Mouse (Mus musculus): Measurements from ENCODE around the gene Ttll5. TPM values are rescaled to one million over a fixed set of nuclear protein-coding genes. Genes with fewer than 3 reads are reported as not detected.
A peak's percentile ranks its signal among the peaks of the same experiment; 100 is the strongest.

Ttll5 gene
- total and polyA plus RNA-seq, 2 experiments from 2014 or later = 10.4 to 15.9 TPM

GRCm38 (mm10) chr12:86027000-86027399, 202.5 kb downstream of the Ttll5 start:
- 74% methylated on average over 5 of the region's 5 CpGs for WGBS
- DNase-seq (ENCODE audit: low spot score) (peak; percentile 65), ATAC-seq (ENCODE audit: low FRiP score) (no peak)
- Histone ChIP-seq H3K36me3 (ENCODE audit: insufficient read depth, low read length) (no peaks in the 10 kb centered on the region), H3K27me3 (ENCODE audit: insufficient read depth, low read length) (no peaks in the 10 kb centered on the region), H3K4me3 (ENCODE audit: low read depth, low read length) (no peak overlapping the region), H3K9ac (replicated peaks; ENCODE audit: low read length, poor library complexity, severe bottlenecking) (no peak overlapping the region), H3K4me2 (ENCODE audit: low read depth, low read length, poor library complexity, severe bottlenecking) (no peak overlapping the region), H3K27ac (ENCODE audit: low read depth, low read length) (no peak overlapping the region), H3K9me3 (ENCODE audit: low read length) (no peaks in the 10 kb centered on the region), H3K4me1 (ENCODE audit: insufficient read depth, low read length) (no peaks in the 10 kb centered on the region)
- TF ChIP-seq CTCF (IDR thresholded peaks at IDR 0.05) = no peak

- no peak overlapping the region for H3K4me2 ChIP-seq (ENCODE audit: low read depth, low read length, poor library complexity, severe bottlenecking)
- no peaks in the 10 kb centered on the region for H3K4me1 ChIP-seq (ENCODE audit: insufficient read depth, low read length)
- ATAC-seq (ENCODE audit: low FRiP score) = no peak
- no peak overlapping the region for H3K9ac ChIP-seq (replicated peaks; ENCODE audit: low read length, poor library complexity, severe bottlenecking)
- DNase-seq (ENCODE audit: low spot score) = no peak
- no peaks in the 10 kb centered on the region for H3K36me3 ChIP-seq (ENCODE audit: insufficient read depth, low read length)
- TF ChIP-seq CTCF (IDR thresholded peaks at IDR 0.05) = no peak
- no peak overlapping the region for H3K27ac ChIP-seq (ENCODE audit: low read depth, low read length)
- 79% methylated on average over 1 of the region's 1 CpGs for whole genome bisulfite sequencing
- H3K27me3 ChIP-seq (ENCODE audit: insufficient read depth, low read length) = no peaks in the 10 kb centered on the region
- H3K4me3 ChIP-seq (ENCODE audit: low read depth, low read length) = no peak overlapping the region
- H3K9me3 ChIP-seq (ENCODE audit: low read length) = no peaks in the 10 kb centered on the region
Measured at GRCm38 (mm10) chr12:86027747-86028146, 203.3 kb downstream of the Ttll5 start.

- Histone ChIP-seq H3K9me3 (ENCODE audit: low read length) (no peaks in the 10 kb centered on the region), H3K9ac (replicated peaks; ENCODE audit: low read length, poor library complexity, severe bottlenecking) (no peak overlapping the region), H3K27ac (ENCODE audit: low read depth, low read length) (no peak overlapping the region), H3K4me2 (ENCODE audit: low read depth, low read length, poor library complexity, severe bottlenecking) (no peak overlapping the region), H3K27me3 (ENCODE audit: insufficient read depth, low read length) (no peaks in the 10 kb centered on the region), H3K36me3 (ENCODE audit: insufficient read depth, low read length) (no peaks in the 10 kb centered on the region), H3K4me1 (ENCODE audit: insufficient read depth, low read length) (no peaks in the 10 kb centered on the region), H3K4me3 (ENCODE audit: low read depth, low read length) (no peak overlapping the region)
- DNase-seq (ENCODE audit: low spot score) = no peak
- WGBS = 76% methylated on average over 5 of the region's 5 CpGs
- no peak for ATAC-seq (ENCODE audit: low FRiP score)
- no peak for TF ChIP-seq CTCF (IDR thresholded peaks at IDR 0.05)
Measured at GRCm38 (mm10) chr12:86030932-86031331, 206.5 kb downstream of the Ttll5 start.

DNA sequence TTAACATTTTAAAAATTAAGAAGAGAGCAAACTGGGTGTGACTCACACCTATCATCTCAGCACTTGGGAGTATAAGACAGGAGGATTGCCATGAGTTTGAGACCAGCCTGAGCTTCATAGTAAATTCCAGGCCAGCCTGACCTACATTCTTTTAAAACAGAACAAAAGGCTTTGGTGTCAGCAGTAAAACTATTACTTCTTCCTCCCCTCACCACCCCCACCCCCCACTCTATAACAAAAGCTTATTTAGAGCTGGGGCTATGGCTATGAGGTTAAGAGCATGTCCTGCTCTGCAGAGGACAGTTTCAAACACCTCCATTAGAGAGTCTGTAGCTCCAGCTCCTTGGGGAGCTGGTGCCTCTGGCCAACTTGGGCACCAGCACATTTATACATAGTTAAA, 211.1 kb downstream of the Ttll5 start:
- no peak overlapping the region for H3K9ac ChIP-seq (replicated peaks; ENCODE audit: low read length, poor library complexity, severe bottlenecking)
- ATAC-seq (ENCODE audit: low FRiP score) (no peak), DNase-seq (ENCODE audit: low spot score) (no peak)
- no peak overlapping the region for H3K4me2 ChIP-seq (ENCODE audit: low read depth, low read length, poor library complexity, severe bottlenecking)
- TF ChIP-seq CTCF (IDR thresholded peaks at IDR 0.05) = no peak
- H3K27me3 ChIP-seq (ENCODE audit: insufficient read depth, low read length) = no peaks in the 10 kb centered on the region
- no peak overlapping the region for H3K4me3 ChIP-seq (ENCODE audit: low read depth, low read length)
- no peaks in the 10 kb centered on the region for H3K4me1 ChIP-seq (ENCODE audit: insufficient read depth, low read length)
- no peak overlapping the region for H3K27ac ChIP-seq (ENCODE audit: low read depth, low read length)
- H3K9me3 ChIP-seq (ENCODE audit: low read length) = no peaks in the 10 kb centered on the region
- no peaks in the 10 kb centered on the region for H3K36me3 ChIP-seq (ENCODE audit: insufficient read depth, low read length)

- WGBS = 43% methylated on average over 9 of the region's 9 CpGs
- Histone ChIP-seq H3K27me3 (ENCODE audit: insufficient read depth, low read length) (no peaks in the 10 kb centered on the region), H3K4me3 (ENCODE audit: low read depth, low read length) (no peak overlapping the region), H3K9ac (replicated peaks; ENCODE audit: low read length, poor library complexity, severe bottlenecking) (no peak overlapping the region), H3K4me1 (ENCODE audit: insufficient read depth, low read length) (no peaks in the 10 kb centered on the region), H3K27ac (ENCODE audit: low read depth, low read length) (no peak overlapping the region), H3K4me2 (ENCODE audit: low read depth, low read length, poor library complexity, severe bottlenecking) (no peak overlapping the region), H3K9me3 (ENCODE audit: low read length) (no peaks in the 10 kb centered on the region), H3K36me3 (ENCODE audit: insufficient read depth, low read length) (no peaks in the 10 kb centered on the region)
- no peak for TF ChIP-seq CTCF (IDR thresholded peaks at IDR 0.05)
- DNase-seq (ENCODE audit: low spot score) = peak; percentile 11
- ATAC-seq (ENCODE audit: low FRiP score) = no peak
Measured at GRCm38 (mm10) chr12:86036368-86037166, 212.1 kb downstream of the Ttll5 start.

DNA sequence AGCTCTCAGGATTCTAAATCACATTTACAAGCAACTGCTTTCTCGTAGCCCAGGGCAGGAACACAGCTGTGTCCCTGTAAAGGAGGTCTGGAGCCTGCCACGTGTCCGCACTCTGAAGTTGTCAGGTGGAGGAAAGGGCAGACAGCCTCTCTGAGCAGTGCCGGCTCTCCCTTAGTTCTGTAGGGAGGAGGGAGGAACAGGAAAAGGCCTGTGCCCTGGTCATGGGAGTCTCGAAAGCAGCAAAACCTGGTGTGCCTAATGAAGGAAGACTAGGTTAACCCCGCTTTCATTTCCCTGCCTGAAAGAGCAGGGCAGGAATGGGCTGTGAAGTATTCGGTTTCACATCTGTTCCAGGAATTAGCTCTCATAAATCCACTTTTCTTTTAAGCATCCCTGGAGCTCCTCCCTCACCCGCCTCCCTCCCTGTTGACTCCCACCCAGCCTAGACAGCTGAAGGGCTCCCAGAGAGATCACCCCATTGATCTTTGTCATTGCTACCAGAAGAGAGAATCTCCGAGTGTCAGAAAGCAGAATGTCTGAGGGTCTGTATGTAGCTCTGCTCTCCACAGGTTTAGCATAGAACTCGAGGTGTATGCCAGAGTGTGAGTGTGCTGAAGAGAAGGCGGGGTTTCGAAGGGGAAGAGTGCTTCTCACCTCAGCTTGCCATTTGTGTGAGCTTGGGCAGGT, 212.9 kb downstream of the Ttll5 start:
- peak; percentile 10 for DNase-seq (ENCODE audit: low spot score)
- Histone ChIP-seq H3K27me3 (ENCODE audit: insufficient read depth, low read length) (no peaks in the 10 kb centered on the region), H3K4me2 (ENCODE audit: low read depth, low read length, poor library complexity, severe bottlenecking) (no peak overlapping the region), H3K27ac (ENCODE audit: low read depth, low read length) (no peak overlapping the region), H3K4me3 (ENCODE audit: low read depth, low read length) (no peak overlapping the region), H3K9me3 (ENCODE audit: low read length) (no peaks in the 10 kb centered on the region), H3K4me1 (ENCODE audit: insufficient read depth, low read length) (no peaks in the 10 kb centered on the region), H3K9ac (replicated peaks; ENCODE audit: low read length, poor library complexity, severe bottlenecking) (no peak overlapping the region), H3K36me3 (ENCODE audit: insufficient read depth, low read length) (no peaks in the 10 kb centered on the region)
- TF ChIP-seq CTCF (IDR thresholded peaks at IDR 0.05) = no peak
- 30% methylated on average over 12 of the region's 12 CpGs for WGBS
- no peak for ATAC-seq (ENCODE audit: low FRiP score)

Data from midbrain, postnatal 0 days (tissue).